Mouse (Mus musculus) macrophage (primary cell): Measurements from ENCODE around the gene Tnnc2. TPM values are rescaled to one million over a fixed set of nuclear protein-coding genes. Genes with fewer than 3 reads are reported as not detected.
A peak's percentile ranks its signal among the peaks of the same experiment; 100 is the strongest.

Experiments used
- H3K27ac ChIP-seq: fragments of 350-480 bp; formaldehyde crosslinking; 2 replicates; pipeline ENCODE4 v1.9.0; 2021
- H3K36me3 ChIP-seq: fragments of 350-480 bp; formaldehyde crosslinking; 2 replicates; pipeline ENCODE4 v1.9.0; 2021; ENCODE audit errors: inconsistent target
- H3K4me3 ChIP-seq: fragments of 350-480 bp; formaldehyde crosslinking; 2 replicates; pipeline ENCODE4 v1.9.0; 2021; ENCODE audit errors: inconsistent target
- H3K79me2 ChIP-seq: fragments of 350-480 bp; formaldehyde crosslinking; 2 replicates; pipeline ENCODE4 v1.9.0; 2021; ENCODE audit errors: inconsistent target
- WGBS: methylation state at CpG from one replicate; pipeline ENCODE4 v1.1.7; 2026; ENCODE audit warnings: inconsistent platforms; ENCODE audit not compliant: missing documents; 5-methylcytosine and 5-hydroxymethylcytosine counted together
- polyA plus RNA-seq: library from polyadenylated mRNA; stranded (reverse); fragments of 250-400 nt; gene quantifications from 3 replicates; pipeline ENCODE4 v1.2.4, GENCODE M21; 2018; ENCODE audit warnings: inconsistent platforms

Gene Tnnc2
- polyA plus RNA-seq, 1 experiment from 2014 or later, result not detected

GRCm38 (mm10) chr2:164788411-164788810 is 8.6 kb upstream of the Tnnc2 start:
- WGBS, result 95% methylated on average over 4 of the region's 4 CpGs
- Histone ChIP-seq H3K27ac (no peak overlapping the region), H3K79me2 (no peaks in the 10 kb centered on the region), H3K36me3 (peaks cover 25% of the 10 kb centered on the region), H3K4me3 (no peak overlapping the region)

- Histone ChIP-seq H3K4me3 (no peak overlapping the region), H3K79me2 (no peaks in the 10 kb centered on the region), H3K36me3 (peaks cover 23% of the 10 kb centered on the region), H3K27ac (no peak overlapping the region)
- 94% methylated on average over 10 of the region's 10 CpGs for WGBS
These were observed 8.0 kb upstream of the Tnnc2 start for GRCm38 (mm10) chr2:164787779-164788178.

GRCm38 (mm10) chr2:164787032-164787431 is 7.3 kb upstream of the Tnnc2 start:
- Histone ChIP-seq H3K4me3 (no peak overlapping the region), H3K79me2 (no peaks in the 10 kb centered on the region), H3K36me3 (peaks cover 15% of the 10 kb centered on the region), H3K27ac (no peak overlapping the region)
- WGBS, result 58% methylated on average over 3 of the region's 3 CpGs

GRCm38 (mm10) chr2:164786388-164786885 is 6.7 kb upstream of the Tnnc2 start:
- no peaks in the 10 kb centered on the region for H3K79me2 ChIP-seq
- WGBS, result 20% methylated on average over 14 of the region's 15 CpGs
- H3K36me3 ChIP-seq, result peaks cover 15% of the 10 kb centered on the region
- H3K4me3 ChIP-seq, result peak overlapping the region; percentile 30
- no peak overlapping the region for H3K27ac ChIP-seq

- Histone ChIP-seq H3K79me2 (no peaks in the 10 kb centered on the region), H3K27ac (peak within 1 kb of the TSS; percentile 32), H3K4me3 (peak within 1 kb of the TSS; percentile 40), H3K36me3 (peaks cover 11% of the 10 kb centered on the region)
- under 1% methylated on average over 89 of the region's 89 CpGs for WGBS
These were observed 6.0 kb upstream of the Tnnc2 start, which contains the start of gene Snx21 for GRCm38 (mm10) chr2:164785481-164786387. Snx21 (plus strand) TSS chr2:164785823.

GRCm38 (mm10) chr2:164784869-164785420 is 5.2 kb upstream of the Tnnc2 start:
- Histone ChIP-seq H3K79me2 (no peaks in the 10 kb centered on the region), H3K36me3 (peaks cover 9% of the 10 kb centered on the region), H3K27ac (peak overlapping the region; percentile 32), H3K4me3 (peak overlapping the region; percentile 40)
- WGBS, result 12% methylated on average over 7 of the region's 7 CpGs

GRCm38 (mm10) chr2:164783926-164784581 is 4.3 kb upstream of the Tnnc2 start:
- peaks cover 5% of the 10 kb centered on the region; the same call in 1 of the 2 replicates for H3K36me3 ChIP-seq
- no peak overlapping the region for H3K4me3 ChIP-seq
- H3K27ac ChIP-seq, result no peak overlapping the region
- WGBS, result 75% methylated on average over 7 of the region's 7 CpGs
- no peaks in the 10 kb centered on the region for H3K79me2 ChIP-seq

- 78% methylated on average over 4 of the region's 4 CpGs for WGBS
- Histone ChIP-seq H3K36me3 (no peaks in the 10 kb centered on the region), H3K79me2 (no peaks in the 10 kb centered on the region), H3K27ac (no peak overlapping the region), H3K4me3 (no peak overlapping the region)
These were observed 2.1 kb upstream of the Tnnc2 start for GRCm38 (mm10) chr2:164781876-164782275.

- WGBS, result 88% methylated on average over 7 of the region's 7 CpGs
- Histone ChIP-seq H3K4me3 (no peak overlapping the region), H3K79me2 (no peaks in the 10 kb centered on the region), H3K36me3 (no peaks in the 10 kb centered on the region), H3K27ac (no peak overlapping the region)
These were observed 958 bp downstream of the Tnnc2 start for GRCm38 (mm10) chr2:164778809-164779208.

- H3K4me3 ChIP-seq, result no peak overlapping the region
- no peaks in the 10 kb centered on the region for H3K79me2 ChIP-seq
- H3K27ac ChIP-seq, result no peak overlapping the region
- 93% methylated on average over 11 of the region's 11 CpGs for WGBS
- H3K36me3 ChIP-seq, result no peaks in the 10 kb centered on the region
These were observed 1.8 kb downstream of the Tnnc2 start for GRCm38 (mm10) chr2:164778015-164778287.

GRCm38 (mm10) chr2:164777246-164778014 is 2.3 kb downstream of the Tnnc2 start:
- no peaks in the 10 kb centered on the region for H3K36me3 ChIP-seq
- no peaks in the 10 kb centered on the region for H3K79me2 ChIP-seq
- no peak overlapping the region for H3K27ac ChIP-seq
- no peak overlapping the region for H3K4me3 ChIP-seq
- WGBS, result 87% methylated on average over 30 of the region's 30 CpGs

- Histone ChIP-seq H3K79me2 (no peaks in the 10 kb centered on the region), H3K4me3 (no peak overlapping the region), H3K36me3 (no peaks in the 10 kb centered on the region), H3K27ac (no peak overlapping the region)
- WGBS, result 76% methylated on average over 17 of the region's 17 CpGs
These were observed 3.0 kb downstream of the Tnnc2 start for GRCm38 (mm10) chr2:164776801-164777200.

- 91% methylated on average over 6 of the region's 6 CpGs for WGBS
These were observed 3.6 kb downstream of the Tnnc2 start for GRCm38 (mm10) chr2:164776130-164776529.

GRCm38 (mm10) chr2:164773989-164774364 is 5.8 kb downstream of the Tnnc2 start:
- no peak overlapping the region for H3K4me3 ChIP-seq
- no peak overlapping the region for H3K27ac ChIP-seq
- H3K79me2 ChIP-seq, result peaks cover 17% of the 10 kb centered on the region
- WGBS, result 82% methylated on average over 5 of the region's 5 CpGs
- H3K36me3 ChIP-seq, result no peaks in the 10 kb centered on the region

More at GRCm38 (mm10) chr2:164776130-164776529, 3.6 kb downstream of the Tnnc2 start:
- no peak overlapping the region for H3K4me3 ChIP-seq
- H3K79me2 ChIP-seq, result peaks cover 3% of the 10 kb centered on the region
- no peak overlapping the region for H3K27ac ChIP-seq
- no peaks in the 10 kb centered on the region for H3K36me3 ChIP-seq
